Mouse (Mus musculus) lung, embryonic 16.5 days (tissue): ENCODE data around the gene Cab39. TPM values are rescaled to one million over a fixed set of nuclear protein-coding genes. Genes with fewer than 3 reads are reported as not detected.

Experiments
- ATAC-seq: fragments of 200-750 bp; cut with Nextera tagmentation; 2 replicates; pipeline ENCODE4 v1.8.0; 2017; ENCODE audit warnings: low read depth, mild to moderate bottlenecking, moderate library complexity
- H3K27ac ChIP-seq: fragments of 300-500 bp; sonication (generic); 2 replicates; pipeline ENCODE4 v1.5.1; 2014; ENCODE audit warnings: mild to moderate bottlenecking, control low read depth, low read length
- H3K27me3 ChIP-seq: fragments of 300-500 bp; sonication (generic); 2 replicates; pipeline ENCODE4 v1.6.1; 2014; ENCODE audit warnings: low read depth, low read length, mixed read lengths; ENCODE audit not compliant: control insufficient read depth, insufficient read depth
- H3K36me3 ChIP-seq: fragments of 300-500 bp; sonication (generic); 2 replicates; pipeline ENCODE4 v1.6.1; 2014; ENCODE audit warnings: low read length; ENCODE audit not compliant: control insufficient read depth, insufficient read depth
- H3K4me1 ChIP-seq: fragments of 300-500 bp; sonication (generic); replicated peaks from 2 replicates; pipeline ENCODE4 v1.6.1; 2014; ENCODE audit warnings: low read length, mixed read lengths; ENCODE audit not compliant: control insufficient read depth, insufficient read depth
- H3K4me2 ChIP-seq: fragments of 300-500 bp; sonication (generic); 2 replicates; pipeline ENCODE4 v1.6.1; 2014; ENCODE audit warnings: low read depth, low read length, control low read depth
- H3K4me3 ChIP-seq: fragments of 300-500 bp; sonication (generic); 2 replicates; pipeline ENCODE4 v1.5.1; 2014; ENCODE audit warnings: mild to moderate bottlenecking, low read length, control low read depth
- H3K9ac ChIP-seq: fragments of 300-500 bp; sonication (generic); 2 replicates; pipeline ENCODE4 v1.6.1; 2014; ENCODE audit warnings: low read length, control low read depth
- H3K9me3 ChIP-seq: fragments of 300-500 bp; sonication (generic); 2 replicates; pipeline ENCODE4 v1.6.1; 2016; ENCODE audit warnings: low read length; ENCODE audit not compliant: control insufficient read depth
- WGBS: fragments of 180-500 bp; shearing (Covaris S2); extraction: QIAGEN DNeasy Blood & Tissue Kit; methylation state at CpG from one replicate; pipeline ENCODE4 v1.1.7; 2014; 5-methylcytosine and 5-hydroxymethylcytosine counted together
- polyA plus RNA-seq: library from polyadenylated mRNA; unstranded; fragments of >200 nt; fragmentation: Nextera tagmentation; extraction: Ambion mirVana; gene quantifications from 2 replicates; pipeline ENCODE4 v1.2.1, GENCODE M21; 2015

Gene Cab39
- polyA plus RNA-seq, 1 experiment from 2014 or later, result 26.3 TPM

DNA sequence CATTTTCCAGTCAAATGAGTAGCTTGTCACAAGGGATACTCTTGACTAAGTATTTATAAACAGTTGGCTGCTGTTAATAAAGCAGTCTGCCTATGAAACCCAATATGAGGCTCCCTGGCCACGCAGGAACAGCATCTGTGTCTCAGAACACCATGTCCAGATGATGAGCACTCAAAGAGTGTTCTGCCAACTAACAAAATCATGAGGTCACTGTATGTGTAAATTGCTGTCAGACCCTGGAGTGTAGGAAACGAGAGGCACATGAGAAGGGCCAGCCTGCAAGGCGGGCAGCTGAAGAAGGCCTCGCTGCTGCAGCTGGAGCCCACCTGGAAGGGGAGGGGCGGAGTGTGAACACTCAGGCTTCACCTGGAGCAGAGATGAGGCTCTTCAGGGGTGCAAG is 33.9 kb downstream of the Cab39 start:
- 51% methylated on average over 5 of the region's 5 CpGs for WGBS
- Histone ChIP-seq H3K4me2 (no peak overlapping the region), H3K4me1 (0 out of 2 replicates have a peak, but pooled peaks cover 3% of the 10 kb centered on the region), H3K27me3 (no peaks in the 10 kb centered on the region), H3K36me3 (peaks cover 6% of the 10 kb centered on the region; the same call in 1 of the 2 replicates), H3K4me3 (no peak overlapping the region), H3K27ac (no peak overlapping the region), H3K9me3 (no peaks in the 10 kb centered on the region), H3K9ac (no peak overlapping the region)
- peak; percentile 43; the same call in 1 of the 2 replicates for ATAC-seq

DNA sequence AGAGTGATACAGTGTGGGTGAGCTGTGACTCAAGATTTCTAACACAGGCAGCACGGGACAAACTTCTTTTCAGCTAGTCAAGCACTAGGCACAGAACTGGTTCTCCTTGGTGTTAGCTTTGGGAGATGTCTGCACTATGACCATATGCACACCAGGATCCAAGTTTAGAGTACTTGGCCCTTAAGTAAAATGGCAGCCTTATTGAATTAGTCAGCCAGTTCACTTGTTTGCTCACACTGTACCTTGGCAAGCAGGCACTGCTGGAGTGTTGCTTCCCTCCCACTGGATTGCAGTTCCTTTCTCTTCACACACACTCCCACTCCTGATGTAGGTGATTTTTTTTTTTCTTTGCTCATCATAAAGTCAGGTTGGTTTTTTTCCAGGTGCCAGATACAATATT is 35.8 kb downstream of the Cab39 start:
- Histone ChIP-seq H3K9me3 (no peaks in the 10 kb centered on the region), H3K27me3 (no peaks in the 10 kb centered on the region), H3K4me1 (0 out of 2 replicates have a peak, but pooled peaks cover 3% of the 10 kb centered on the region), H3K9ac (no peak overlapping the region), H3K27ac (no peak overlapping the region), H3K36me3 (peaks cover 3% of the 10 kb centered on the region; the same call in 1 of the 2 replicates), H3K4me3 (no peak overlapping the region), H3K4me2 (no peak overlapping the region)
- ATAC-seq, result peak; percentile 71
- 70% methylated on average over 1 of the region's 1 CpGs for WGBS

DNA sequence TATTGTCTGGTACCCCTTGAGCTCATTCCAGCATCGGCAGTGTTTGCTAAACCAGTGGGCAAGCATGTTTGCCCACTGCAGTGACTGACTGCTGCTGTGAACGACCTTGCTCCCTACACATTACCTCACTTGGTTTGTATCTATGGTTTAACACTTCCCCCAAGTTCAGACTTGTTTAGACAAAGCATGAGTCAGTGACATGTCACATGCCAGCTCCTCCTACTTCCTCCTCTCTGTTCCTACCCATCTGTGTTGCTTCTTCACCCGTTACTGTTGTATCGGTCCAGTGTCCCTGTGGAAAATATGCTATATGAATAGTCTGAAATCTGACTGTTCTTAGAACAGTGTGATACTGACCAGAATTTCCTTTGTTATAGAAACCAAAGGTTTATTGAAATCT is 44.8 kb downstream of the Cab39 start:
- H3K4me3 ChIP-seq, result no peak overlapping the region
- H3K36me3 ChIP-seq, result peaks cover 3% of the 10 kb centered on the region; the same call in 1 of the 2 replicates
- no peaks in the 10 kb centered on the region for H3K9me3 ChIP-seq
- no peak overlapping the region for H3K9ac ChIP-seq
- H3K4me2 ChIP-seq, result no peak overlapping the region
- ATAC-seq, result peak; percentile 84
- H3K4me1 ChIP-seq, result peaks cover 18% of the 10 kb centered on the region
- no peaks in the 10 kb centered on the region for H3K27me3 ChIP-seq
- peak overlapping the region; percentile 21; the same call in 1 of the 2 replicates for H3K27ac ChIP-seq
- 10% methylated on average over 4 of the region's 4 CpGs for whole genome bisulfite sequencing

DNA sequence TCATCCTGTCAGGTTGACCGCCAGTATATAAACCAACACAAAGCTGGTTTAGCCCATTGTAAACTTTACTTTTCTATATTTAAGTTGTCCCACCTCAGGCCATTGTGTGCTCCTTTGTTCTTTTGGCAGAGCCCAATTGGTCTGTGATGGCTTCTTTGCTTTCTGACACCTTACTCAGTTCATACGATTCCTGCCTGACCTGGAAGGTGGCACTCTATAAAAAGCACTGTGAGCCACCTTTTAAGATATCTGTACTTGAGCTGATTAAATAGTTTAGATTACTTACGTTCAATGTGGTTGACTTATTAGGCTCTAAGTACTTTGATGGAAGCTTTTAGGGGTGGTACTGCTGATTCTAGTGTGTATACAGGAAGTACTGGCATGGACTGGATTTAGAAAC is 46.1 kb downstream of the Cab39 start:
- no peak overlapping the region for H3K4me3 ChIP-seq
- no peaks in the 10 kb centered on the region for H3K27me3 ChIP-seq
- peaks cover 5% of the 10 kb centered on the region for H3K36me3 ChIP-seq
- ATAC-seq, result no peak
- peak overlapping the region; percentile 50 for H3K27ac ChIP-seq
- 32% methylated on average over 3 of the region's 3 CpGs for WGBS
- H3K9ac ChIP-seq, result no peak overlapping the region
- no peaks in the 10 kb centered on the region for H3K9me3 ChIP-seq
- H3K4me2 ChIP-seq, result no peak overlapping the region
- peaks cover 18% of the 10 kb centered on the region for H3K4me1 ChIP-seq

DNA sequence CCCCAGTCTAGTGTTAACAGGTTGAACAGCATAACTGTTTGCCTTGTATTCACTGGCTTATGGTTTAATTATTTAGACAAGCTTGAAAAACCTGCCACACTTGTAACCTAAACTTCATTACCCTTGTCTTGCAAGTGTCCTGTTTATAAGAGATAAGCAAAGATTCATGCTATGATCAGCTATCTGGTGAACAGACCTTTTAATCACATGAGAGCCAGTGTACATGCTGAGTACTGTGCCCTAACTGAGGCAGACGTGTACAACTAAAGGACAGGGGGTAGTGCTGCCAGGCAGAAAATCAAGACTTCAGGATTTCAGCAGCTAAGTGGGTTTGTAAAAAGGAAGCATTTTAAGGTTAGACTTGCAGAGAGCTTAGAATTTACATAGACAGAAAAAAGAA is 46.5 kb downstream of the Cab39 start:
- Histone ChIP-seq H3K4me2 (no peak overlapping the region), H3K9me3 (no peaks in the 10 kb centered on the region), H3K27me3 (no peaks in the 10 kb centered on the region), H3K4me3 (no peak overlapping the region), H3K36me3 (peaks cover 5% of the 10 kb centered on the region), H3K9ac (no peak overlapping the region), H3K4me1 (peaks cover 18% of the 10 kb centered on the region), H3K27ac (peak overlapping the region; percentile 50)
- no peak for ATAC-seq
- WGBS, result 49% methylated on average over 1 of the region's 1 CpGs

DNA sequence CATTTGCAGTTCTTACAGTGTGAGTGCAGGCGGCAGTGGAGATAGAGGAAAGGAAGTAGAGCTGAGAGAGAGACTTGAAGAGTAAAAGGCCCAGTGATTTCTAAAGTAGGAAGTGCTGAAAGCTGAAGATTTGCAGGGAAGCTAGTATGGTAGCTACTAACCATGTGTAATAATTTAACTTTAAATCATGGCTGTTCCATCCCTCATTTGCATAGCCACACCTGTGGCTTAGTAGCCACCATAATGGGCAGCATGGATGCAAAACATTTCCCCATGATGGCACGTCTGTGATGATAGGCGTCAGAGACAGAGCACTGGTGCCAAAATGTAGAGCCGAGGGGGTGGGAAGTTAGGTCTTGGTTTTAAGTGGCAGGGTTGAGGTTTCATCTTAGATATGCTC is 47.2 kb downstream of the Cab39 start:
- Histone ChIP-seq H3K9me3 (no peaks in the 10 kb centered on the region), H3K4me2 (no peak overlapping the region), H3K4me1 (peaks cover 18% of the 10 kb centered on the region), H3K36me3 (peaks cover 5% of the 10 kb centered on the region), H3K27me3 (no peaks in the 10 kb centered on the region), H3K9ac (no peak overlapping the region), H3K4me3 (no peak overlapping the region), H3K27ac (no peak overlapping the region)
- WGBS, result 71% methylated on average over 4 of the region's 4 CpGs
- ATAC-seq, result no peak

DNA sequence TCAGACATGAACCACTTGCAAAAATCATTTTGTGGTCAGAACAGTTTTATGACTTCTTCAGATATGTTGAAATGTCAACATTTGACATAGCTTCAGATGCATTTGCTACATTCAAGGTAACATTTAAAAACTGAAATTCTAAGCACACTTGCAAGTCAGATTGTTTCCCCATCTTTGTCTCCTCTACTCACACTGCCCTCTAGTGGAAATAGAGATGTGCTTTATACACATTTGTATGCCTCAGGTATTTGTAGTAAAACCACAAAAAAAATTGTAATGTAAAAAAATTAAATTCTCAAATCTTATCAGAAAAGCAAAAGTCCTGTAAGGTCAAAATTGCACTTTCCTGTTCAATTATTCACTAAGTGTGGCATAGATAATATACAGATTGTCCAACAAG is 49.0 kb downstream of the Cab39 start:
- Histone ChIP-seq H3K27me3 (no peaks in the 10 kb centered on the region), H3K36me3 (peaks cover 5% of the 10 kb centered on the region), H3K9me3 (no peaks in the 10 kb centered on the region), H3K9ac (no peak overlapping the region), H3K4me3 (no peak overlapping the region), H3K27ac (no peak overlapping the region), H3K4me2 (no peak overlapping the region), H3K4me1 (peaks cover 18% of the 10 kb centered on the region)
- no peak for ATAC-seq

DNA sequence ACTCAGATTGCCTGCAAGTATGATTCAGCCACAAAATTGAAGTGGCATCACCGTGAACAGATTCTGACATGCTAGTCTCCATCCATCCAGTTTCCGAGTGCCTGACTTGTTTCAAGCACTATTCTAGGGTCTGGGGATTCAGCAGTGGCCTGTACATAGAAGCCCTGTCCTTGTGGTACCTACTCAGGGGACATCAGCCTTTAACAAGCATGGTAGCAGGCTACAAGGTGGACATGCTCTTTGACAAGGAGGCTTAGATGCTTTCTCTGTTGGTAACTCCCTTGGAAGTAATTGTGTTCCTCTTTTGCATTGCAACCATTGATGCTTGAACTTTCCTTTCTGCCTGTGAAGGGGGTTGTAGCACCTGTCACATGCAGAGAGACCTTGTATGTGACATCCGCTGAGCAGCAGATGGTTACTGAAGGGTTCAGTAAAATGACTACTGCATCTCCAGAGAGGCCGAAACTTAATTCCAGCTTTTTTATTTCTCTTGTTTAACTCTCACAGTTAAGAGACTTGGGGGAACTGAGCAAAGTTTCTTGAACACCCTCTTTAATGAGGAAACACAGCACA is 50.1 kb downstream of the Cab39 start:
- Histone ChIP-seq H3K4me2 (no peak overlapping the region), H3K36me3 (peaks cover 7% of the 10 kb centered on the region), H3K4me1 (peaks cover 9% of the 10 kb centered on the region; the same call in 1 of the 2 replicates), H3K27me3 (no peaks in the 10 kb centered on the region), H3K9ac (no peak overlapping the region), H3K4me3 (no peak overlapping the region), H3K9me3 (no peaks in the 10 kb centered on the region), H3K27ac (no peak overlapping the region)
- no peak for ATAC-seq
- WGBS, result 94% methylated on average over 4 of the region's 4 CpGs

DNA sequence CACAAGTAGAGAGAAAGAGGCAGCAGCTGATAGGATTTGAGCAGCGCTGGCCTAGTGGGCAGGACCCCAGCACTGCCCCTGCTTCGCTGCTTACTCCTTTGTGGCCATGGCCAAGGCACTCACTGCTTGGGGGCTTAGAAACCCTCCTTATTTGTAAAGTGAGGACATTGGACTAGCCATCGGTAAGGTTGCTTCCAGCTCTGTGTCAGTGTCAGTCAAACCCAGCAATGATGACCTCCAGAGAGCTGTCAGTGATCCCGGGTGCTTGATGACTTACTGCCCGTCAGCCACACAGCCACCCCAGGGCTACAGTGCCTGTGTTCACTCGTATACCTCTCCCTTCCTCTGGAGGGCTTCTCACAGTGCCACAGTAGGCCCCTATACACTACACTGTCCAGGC is 51.7 kb downstream of the Cab39 start:
- no peak for ATAC-seq
- Histone ChIP-seq H3K27ac (no peak overlapping the region), H3K4me2 (no peak overlapping the region), H3K36me3 (peaks cover 15% of the 10 kb centered on the region), H3K9me3 (no peaks in the 10 kb centered on the region), H3K4me3 (no peak overlapping the region), H3K9ac (no peak overlapping the region), H3K27me3 (no peaks in the 10 kb centered on the region), H3K4me1 (peaks cover 3% of the 10 kb centered on the region; the same call in 1 of the 2 replicates)
- 73% methylated on average over 6 of the region's 6 CpGs for WGBS

DNA sequence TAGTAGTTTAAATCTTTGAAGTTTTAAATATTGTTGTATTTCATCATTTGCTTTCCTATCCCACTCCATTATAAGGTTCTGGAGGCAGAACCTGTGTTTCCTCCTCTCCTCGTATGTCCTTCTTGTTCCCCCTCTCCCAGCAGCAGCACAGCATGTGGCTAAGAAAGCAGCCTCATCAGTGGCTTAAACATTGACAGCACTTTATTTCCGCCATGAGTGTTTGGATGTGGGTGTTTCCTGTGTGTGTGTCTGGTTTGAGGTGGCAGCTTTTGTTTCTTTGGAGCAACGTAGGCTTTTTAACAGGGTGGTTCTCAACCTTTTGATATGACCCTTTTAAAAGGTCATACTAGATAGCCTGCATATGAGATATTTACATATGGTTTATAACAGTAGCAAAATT is 52.2 kb downstream of the Cab39 start:
- Histone ChIP-seq H3K4me3 (no peak overlapping the region), H3K9ac (no peak overlapping the region), H3K27ac (no peak overlapping the region), H3K9me3 (no peaks in the 10 kb centered on the region), H3K4me1 (no peaks in the 10 kb centered on the region), H3K27me3 (no peaks in the 10 kb centered on the region), H3K36me3 (peaks cover 18% of the 10 kb centered on the region), H3K4me2 (no peak overlapping the region)
- WGBS, result 69% methylated on average over 3 of the region's 3 CpGs
- no peak for ATAC-seq
